Mouse (Mus musculus): Measurements from ENCODE around the gene Eva1c.

GRCm38 (mm10) chr16:90934687-90935328, 108.3 kb downstream of the Eva1c start, which contains the start of gene Cfap298:
- TF ChIP-seq CTCF (IDR thresholded peaks at IDR 0.05; ENCODE audit: borderline replicate concordance, extremely low read depth, insufficient read depth, insufficient read length) (no peak), POLR2A (IDR thresholded peaks at IDR 0.05; ENCODE audit: borderline replicate concordance, extremely low read depth, insufficient read depth, insufficient read length, poor library complexity, severe bottlenecking) (0 out of 2 replicates have a peak, but pooled peaks have one; percentile 51)

All from brain, embryonic 14.5 days (tissue).